8 mouse cellular contexts compared by ENCODE assay signal in genomic region chrX:134686739-134687171, GRCm38 (mm10). TPM values are rescaled to one million over a fixed set of nuclear protein-coding genes. Genes with fewer than 3 reads are reported as not detected.
A peak's percentile ranks its signal among the peaks of the same experiment; 100 is the strongest.
DNase-seq lines count a peak whose midpoint lies in the region; ATAC-seq and TF ChIP-seq lines count a peak whose summit lies in the region.

No protein-coding gene starts in this region.

- peaks cover 39% of the 10 kb centered on the region for H3K36me3 ChIP-seq in forebrain, embryonic 10.5 days (replicated peaks)
- peaks cover 5% of the 10 kb centered on the region; the same call in 1 of the 2 replicates for H3K36me3 ChIP-seq in hindbrain, postnatal 0 days (ENCODE audit: insufficient read depth, low read length)
- H3K36me3 ChIP-seq in liver, embryonic 12.5 days, result 0 out of 2 replicates have a peak, but pooled peaks cover 2% of the 10 kb centered on the region

- peak overlapping the region; percentile 58 for H3K4me2 ChIP-seq in hindbrain, postnatal 0 days (ENCODE audit: low read depth, low read length)
- H3K4me2 ChIP-seq in liver, embryonic 12.5 days, result peak overlapping the region; percentile 59

- 22% methylated on average over 16 of the region's 16 CpGs for WGBS in forebrain, embryonic 10.5 days
- WGBS in hindbrain, postnatal 0 days, result 27% methylated on average over 16 of the region's 16 CpGs
- WGBS in liver, embryonic 12.5 days (ENCODE audit: insufficient replicate concordance), result 12% methylated on average over 16 of the region's 16 CpGs

- peaks cover 16% of the 10 kb centered on the region for H3K4me1 ChIP-seq in forebrain, embryonic 10.5 days
- no peaks in the 10 kb centered on the region for H3K4me1 ChIP-seq in hindbrain, postnatal 0 days (ENCODE audit: insufficient read depth, low read length)
- H3K4me1 ChIP-seq in liver, embryonic 12.5 days, result no peaks in the 10 kb centered on the region

- ATAC-seq in hindbrain, postnatal 0 days, result peak; percentile 55; the same call in 1 of the 2 replicates
- no peak for ATAC-seq in liver, embryonic 12.5 days
- ATAC-seq in erythroid progenitor cell, adult 5-6 weeks (replicated peaks; ENCODE audit: low FRiP score, poor library complexity, severe bottlenecking), result no peak

- DNase-seq in ovary, postnatal 14 days (ENCODE audit: low spot score), result peak; percentile 18
- DNase-seq in ovary, adult 18-20 months (ENCODE audit: low spot score), result no peak
- DNase-seq in adrenal gland, postnatal 25 days, result peak; percentile 26
- peak; percentile 36 for DNase-seq in forebrain, embryonic 10.5 days (ENCODE audit: extremely low spot score, low spot score)
- DNase-seq in hindbrain, postnatal 0 days (ENCODE audit: low spot score), result peak; percentile 58
- DNase-seq in natural killer cell, adult 2 months (ENCODE audit: low spot score in 2 of 2), result peak; percentile 3 to 11

- H3K4me3 ChIP-seq in forebrain, embryonic 10.5 days, result peak overlapping the region; percentile 65
- H3K4me3 ChIP-seq in hindbrain, postnatal 0 days (ENCODE audit: low read length), result peak overlapping the region; percentile 52
- peak overlapping the region; percentile 43 for H3K4me3 ChIP-seq in liver, embryonic 12.5 days

- TF ChIP-seq CTCF in hindbrain, postnatal 0 days (IDR thresholded peaks at IDR 0.05; ENCODE audit: low read depth), result no peak

- no peaks in the 10 kb centered on the region for H3K9me3 ChIP-seq in forebrain, embryonic 10.5 days
- H3K9me3 ChIP-seq in hindbrain, postnatal 0 days (ENCODE audit: low read length), result no peaks in the 10 kb centered on the region
- H3K9me3 ChIP-seq in liver, embryonic 12.5 days (replicated peaks), result no peaks in the 10 kb centered on the region

- H3K9ac ChIP-seq in hindbrain, postnatal 0 days (replicated peaks; ENCODE audit: low read length), result peak overlapping the region; percentile 67
- H3K9ac ChIP-seq in liver, embryonic 12.5 days, result 0 out of 2 replicates have a peak overlapping the region, but pooled peaks have one; percentile 35

- peak overlapping the region; percentile 93 for H3K27ac ChIP-seq in forebrain, embryonic 10.5 days
- H3K27ac ChIP-seq in hindbrain, postnatal 0 days, result peak overlapping the region; percentile 87
- peak overlapping the region; percentile 54; the same call in 1 of the 2 replicates for H3K27ac ChIP-seq in liver, embryonic 12.5 days

- H3K27me3 ChIP-seq in forebrain, embryonic 10.5 days (ENCODE audit: poor library complexity, severe bottlenecking), result peaks cover 74% of the 10 kb centered on the region
- no peaks in the 10 kb centered on the region for H3K27me3 ChIP-seq in hindbrain, postnatal 0 days (ENCODE audit: insufficient read depth, low read length)
- H3K27me3 ChIP-seq in liver, embryonic 12.5 days (replicated peaks), result peaks cover 22% of the 10 kb centered on the region

RNA-seq across cellular contexts. Expression of gene Armcx4, which starts 0.4 kb away (rescaled TPM):
- total RNA-seq in adrenal gland, postnatal 25 days (2021), result 9.7 and 14.6 TPM in 2 replicates
- polyA plus RNA-seq in forebrain, embryonic 10.5 days (2016; fragmentation: Nextera tagmentation; extraction: Ambion mirVana), result 7.7 and 7.9 TPM in 2 replicates
- total RNA-seq in hindbrain, postnatal 0 days (2014; rRNA removed), result 12.8 and 12.9 TPM in 2 replicates
- 5.6 and 6.0 TPM in 2 replicates for polyA plus RNA-seq in hindbrain, postnatal 0 days (2015; fragmentation: Nextera tagmentation; extraction: Ambion mirVana)
- 0.79 and 0.81 TPM in 2 replicates for polyA plus RNA-seq in liver, embryonic 12.5 days (2016; fragmentation: Nextera tagmentation; extraction: Ambion mirVana)
- total RNA-seq in erythroid progenitor cell, adult 5-6 weeks (2015; ENCODE audit: low replicate concordance), result 1.1 TPM in 1 of 2 replicates, not detected in the other
- 0.15 TPM in 1 of 2 replicates, not detected in the other for total RNA-seq in erythroid progenitor cell, adult 5-6 weeks (2017; ENCODE audit: low replicate concordance)

RNA-seq across cellular contexts. Expression of gene Armcx1, which starts 31.0 kb away (rescaled TPM):
- total RNA-seq in adrenal gland, postnatal 25 days (2021), result 20.7 and 24.1 TPM in 2 replicates
- 42.6 and 42.7 TPM in 2 replicates for polyA plus RNA-seq in forebrain, embryonic 10.5 days (2016; fragmentation: Nextera tagmentation; extraction: Ambion mirVana)
- total RNA-seq in hindbrain, postnatal 0 days (2014; rRNA removed), result 29.9 and 36.0 TPM in 2 replicates
- polyA plus RNA-seq in hindbrain, postnatal 0 days (2015; fragmentation: Nextera tagmentation; extraction: Ambion mirVana), result 67.1 and 72.7 TPM in 2 replicates
- 11.4 and 11.6 TPM in 2 replicates for polyA plus RNA-seq in liver, embryonic 12.5 days (2016; fragmentation: Nextera tagmentation; extraction: Ambion mirVana)
- not detected in 2 replicates for total RNA-seq in erythroid progenitor cell, adult 5-6 weeks (2015; ENCODE audit: low replicate concordance)
- total RNA-seq in erythroid progenitor cell, adult 5-6 weeks (2017; ENCODE audit: low replicate concordance), result 0.15 and 0.39 TPM in 2 replicates

Comparison
In these comparisons a context has a peak if more than half of its experiments do, and no peak if none do; other contexts are left out.
1. RNA of gene Armcx1, which starts 31.0 kb away (total RNA-seq): 29.9 to 36.0 TPM in hindbrain, postnatal 0 days and 20.7 to 24.1 TPM in adrenal gland, postnatal 25 days; 0.15 to 0.39 TPM in erythroid progenitor cell, adult 5-6 weeks; every median in the first group is over 10 times any median in the second.
2. Peak in every context shown above with its lines, with median percentiles within 50 percentile points of each other: H3K27ac ChIP-seq and H3K4me3 ChIP-seq.